Mouse (Mus musculus): ENCODE results near the gene Zbtb9. TPM values are rescaled to one million over a fixed set of nuclear protein-coding genes. Genes with fewer than 3 reads are reported as not detected.

The Zbtb9 gene
- total RNA-seq, 2 experiments from 2014 or later = 14.4 to 17.7 TPM

DNA sequence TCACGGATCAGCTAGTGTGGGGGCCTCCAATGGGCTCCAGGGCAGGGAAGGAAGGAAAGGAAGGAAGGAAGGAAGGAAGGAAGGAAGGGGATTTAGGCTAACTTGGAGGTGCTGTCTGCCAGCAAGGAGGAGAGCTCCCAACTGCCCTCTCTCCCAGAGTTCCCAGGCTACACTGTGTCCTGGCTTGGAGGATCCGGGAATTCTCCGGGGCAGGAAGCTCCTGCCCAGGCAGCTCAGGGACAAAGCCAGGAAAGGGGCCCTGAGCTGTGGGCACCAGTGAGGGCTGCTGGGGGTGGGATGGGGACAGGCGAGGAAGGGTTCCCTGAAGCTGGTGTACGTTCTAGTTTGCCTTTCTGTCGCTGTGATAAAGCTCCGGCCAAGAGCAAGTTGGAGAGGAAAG is 63.5 kb downstream of the Zbtb9 start:
- ATAC-seq (replicated peaks; ENCODE audit: poor library complexity, severe bottlenecking) = no peak

- ATAC-seq (replicated peaks; ENCODE audit: poor library complexity, severe bottlenecking) = no peak
These were observed 65.5 kb downstream of the Zbtb9 start for GRCm38 (mm10) chr17:27038335-27039050.

GRCm38 (mm10) chr17:27039432-27040102 is 66.6 kb downstream of the Zbtb9 start:
- no peak for ATAC-seq (replicated peaks; ENCODE audit: poor library complexity, severe bottlenecking)

GRCm38 (mm10) chr17:27040304-27041045 is 67.5 kb downstream of the Zbtb9 start:
- ATAC-seq (replicated peaks; ENCODE audit: poor library complexity, severe bottlenecking) = 0 out of 2 replicates have a peak, but pooled peaks have one; percentile 10

GRCm38 (mm10) chr17:27041046-27041786 is 68.2 kb downstream of the Zbtb9 start:
- ATAC-seq (replicated peaks; ENCODE audit: poor library complexity, severe bottlenecking) = no peak

GRCm38 (mm10) chr17:27041787-27042055 is 68.8 kb downstream of the Zbtb9 start:
- ATAC-seq (replicated peaks; ENCODE audit: poor library complexity, severe bottlenecking) = no peak

- ATAC-seq (replicated peaks; ENCODE audit: poor library complexity, severe bottlenecking) = peak; percentile 74
These were observed 69.9 kb downstream of the Zbtb9 start for GRCm38 (mm10) chr17:27042840-27043239.

DNA sequence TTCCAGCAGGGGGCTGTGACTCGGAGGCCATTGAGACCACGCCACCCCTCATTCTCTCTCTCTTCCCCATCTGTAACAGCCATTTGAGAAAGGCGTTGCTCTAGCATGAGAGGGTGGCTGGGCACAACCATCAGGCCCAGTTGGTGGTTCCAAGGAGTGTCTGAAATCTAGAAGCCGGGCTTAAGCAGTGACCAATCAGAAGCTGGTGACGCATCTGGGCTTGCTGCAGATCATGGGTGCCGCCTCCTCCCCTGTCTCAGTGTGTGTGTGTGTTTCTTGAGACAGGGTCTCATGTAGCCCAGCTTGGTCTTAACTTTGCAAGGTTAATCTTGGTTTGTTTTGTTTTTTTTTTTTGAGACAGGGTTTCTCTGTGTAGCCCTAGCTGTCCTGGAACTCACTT is 72.2 kb downstream of the Zbtb9 start:
- ATAC-seq (replicated peaks; ENCODE audit: poor library complexity, severe bottlenecking) = no peak

DNA sequence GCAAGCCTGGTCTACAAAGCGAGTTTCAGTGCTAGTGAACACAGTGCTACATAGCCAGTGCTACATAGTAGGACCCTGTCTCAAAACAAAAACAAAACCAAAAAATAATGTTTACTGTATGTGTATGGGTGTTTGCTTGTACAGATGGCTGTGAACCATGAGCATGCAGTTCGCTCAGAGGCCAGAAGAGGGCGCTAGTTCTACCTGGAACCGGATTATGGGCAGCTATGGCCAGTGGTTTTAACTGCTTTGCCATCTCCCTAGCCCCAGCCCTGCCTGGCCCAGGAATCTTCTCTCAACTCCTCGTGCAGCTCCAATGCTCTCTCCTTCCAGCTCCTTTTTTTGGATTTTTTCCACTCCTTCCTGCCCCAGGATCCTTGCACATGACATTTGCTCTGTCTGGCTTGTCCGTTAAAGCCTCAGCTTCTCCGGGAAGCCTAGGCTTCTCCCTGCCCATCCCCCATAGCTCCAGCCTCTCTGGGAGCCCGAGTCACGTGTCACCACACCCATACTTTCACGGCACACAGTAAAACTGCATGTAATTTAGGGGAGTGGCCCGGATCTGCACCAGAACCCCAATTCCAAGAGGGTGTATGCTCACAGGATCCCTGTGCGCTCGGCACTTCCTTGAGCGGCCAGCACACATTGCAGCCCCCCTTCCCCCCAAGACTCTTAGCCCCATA is 74.9 kb downstream of the Zbtb9 start:
- ATAC-seq (replicated peaks; ENCODE audit: poor library complexity, severe bottlenecking) = no peak

DNA sequence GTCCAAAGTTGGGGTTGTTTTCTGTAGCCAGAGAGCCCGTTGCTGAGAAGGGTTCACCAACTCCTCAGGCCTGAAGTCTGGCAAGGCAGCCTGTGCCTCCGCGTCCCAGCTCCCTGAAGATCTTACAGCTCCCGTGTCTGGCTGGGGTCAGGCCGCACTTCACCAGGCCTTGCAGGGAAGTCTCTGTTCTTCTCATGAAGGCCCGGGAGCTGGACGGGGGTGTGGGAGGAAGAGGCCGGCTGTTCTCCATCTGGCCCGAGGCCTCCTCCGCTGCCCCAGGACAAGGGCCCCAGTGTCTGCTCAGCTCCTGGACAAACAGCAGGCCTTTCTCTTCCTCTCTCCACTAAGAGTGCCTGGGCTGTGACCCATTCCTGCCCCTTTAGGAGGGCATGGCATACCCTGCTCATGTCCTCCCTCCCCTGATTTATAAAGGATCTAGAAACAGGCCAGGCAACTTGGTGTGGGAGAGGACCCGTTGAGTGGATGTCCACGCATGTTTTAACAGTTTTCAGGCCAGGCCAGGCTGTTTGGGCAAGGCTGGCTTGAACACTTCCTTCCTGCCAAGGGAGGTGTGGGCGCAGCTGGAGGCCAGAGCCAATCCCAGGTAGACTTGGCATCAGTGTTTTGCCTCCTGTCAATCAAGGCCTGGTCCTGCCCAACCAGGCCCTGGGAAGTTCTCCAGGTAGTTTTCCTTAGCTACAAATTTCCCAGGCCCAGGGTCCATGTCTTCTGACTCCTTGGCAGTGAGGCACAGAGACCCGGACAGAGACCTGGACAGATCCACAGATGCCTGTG is 75.7 kb downstream of the Zbtb9 start:
- no peak for ATAC-seq (replicated peaks; ENCODE audit: poor library complexity, severe bottlenecking)

GRCm38 (mm10) chr17:27050853-27051252 is 77.9 kb downstream of the Zbtb9 start:
- no peak for ATAC-seq (replicated peaks; ENCODE audit: poor library complexity, severe bottlenecking)

DNA sequence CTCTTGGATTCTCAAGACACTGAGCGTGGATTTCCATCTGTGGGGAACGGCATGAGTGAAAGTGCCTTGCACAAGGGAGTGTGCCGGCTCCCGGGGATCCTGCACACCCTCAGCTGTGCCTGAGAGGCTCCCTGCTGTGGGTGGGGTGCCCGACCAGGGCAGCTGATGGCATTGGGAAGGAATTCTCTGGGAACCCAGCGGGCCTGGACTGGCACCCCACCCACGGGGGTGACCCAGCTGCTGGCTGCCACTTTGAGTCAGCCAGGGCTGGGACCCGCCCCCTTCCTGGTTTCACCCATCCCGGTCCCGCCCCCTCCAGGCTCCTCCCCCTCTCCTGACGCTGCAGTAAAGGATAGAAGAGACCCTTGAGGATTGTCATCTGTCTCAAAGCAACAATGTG is 78.5 kb downstream of the Zbtb9 start:
- ATAC-seq (replicated peaks; ENCODE audit: poor library complexity, severe bottlenecking) = peak; percentile 56

DNA sequence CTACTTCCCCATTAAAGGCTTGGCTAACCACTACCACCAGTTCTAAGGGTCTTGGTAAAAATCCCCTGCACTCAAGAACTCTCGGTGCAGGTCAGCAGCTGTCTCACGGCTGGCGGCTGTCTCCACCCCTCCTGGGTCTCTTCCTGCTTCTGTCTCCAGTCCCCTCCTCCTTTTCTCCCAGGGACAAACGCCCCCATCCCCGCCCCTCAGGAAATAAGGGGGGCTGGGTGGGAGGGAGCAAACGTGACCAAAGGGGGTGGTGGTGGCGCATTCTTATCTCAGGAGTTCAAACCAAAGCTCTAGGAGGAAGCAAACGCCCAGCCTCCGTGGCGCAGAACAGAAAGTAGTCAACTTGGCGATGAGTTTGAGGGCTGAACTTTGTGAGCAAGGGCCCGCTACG is 83.2 kb downstream of the Zbtb9 start:
- peak; percentile 74 for ATAC-seq (replicated peaks; ENCODE audit: poor library complexity, severe bottlenecking)

- peak; percentile 57 for ATAC-seq (replicated peaks; ENCODE audit: poor library complexity, severe bottlenecking)
These were observed 84.0 kb downstream of the Zbtb9 start, which contains the start of gene Itpr3 for GRCm38 (mm10) chr17:27056812-27057516. Gene Itpr3, plus strand, starts transcription at chr17:27057304.

DNA sequence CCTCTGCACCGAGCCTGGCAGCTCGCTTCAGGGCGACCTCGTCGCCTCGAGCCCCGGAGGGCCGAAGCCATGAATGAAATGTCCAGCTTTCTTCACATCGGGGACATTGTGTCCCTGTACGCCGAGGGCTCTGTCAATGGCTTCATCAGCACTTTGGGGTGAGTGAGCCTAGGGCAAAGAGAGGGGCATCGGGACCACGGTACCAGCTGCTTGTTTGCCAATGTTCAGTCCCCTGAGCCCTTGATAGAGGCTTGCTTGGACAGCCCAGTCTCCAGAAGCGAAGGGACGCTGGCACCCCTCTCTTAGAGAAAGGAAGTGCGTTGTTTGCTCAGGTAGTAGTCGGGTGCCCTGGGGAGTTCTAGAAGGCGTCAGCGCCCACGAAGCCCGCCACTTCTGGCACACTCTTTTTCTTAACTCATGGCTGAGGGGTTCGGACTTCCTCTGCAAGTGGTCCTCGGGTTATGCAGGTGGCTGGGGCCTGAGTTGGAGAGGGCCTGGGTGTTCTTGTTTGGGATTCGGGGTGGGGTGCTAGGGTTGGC is 84.6 kb downstream of the Zbtb9 start:
- no peak for ATAC-seq (replicated peaks; ENCODE audit: poor library complexity, severe bottlenecking)
